Mouse (Mus musculus) spleen, adult 2 months (tissue): ENCODE measurements around the gene Extl1.

Source experiments
- CTCF ChIP-seq: fragments of 200-500 bp; IDR thresholded peaks from 2 replicates; pipeline ENCODE4 v1.5.1; 2011; ENCODE audit warnings: mild to moderate bottlenecking, inconsistent platforms; ENCODE audit not compliant: insufficient read depth, insufficient read length, insufficient replicate concordance; ENCODE audit errors: extremely low read depth
- POLR2A ChIP-seq: fragments of 200-500 bp; IDR thresholded peaks from 2 replicates; pipeline ENCODE4 v1.6.1; 2011; ENCODE audit warnings: low read depth, low read length, inconsistent platforms

GRCm38 (mm10) chr4:134319674-134320073, 64.0 kb downstream of the Extl1 start:
- TF ChIP-seq CTCF = no peak
- no peak for TF ChIP-seq POLR2A
